Mouse (Mus musculus) heart, embryonic 15.5 days (tissue): ENCODE measurements around the gene Kirrel3. TPM values are rescaled to one million over a fixed set of nuclear protein-coding genes. Genes with fewer than 3 reads are reported as not detected.
A peak's percentile ranks its signal among the peaks of the same experiment; 100 is the strongest.

Source experiments
- ATAC-seq: fragments of 200-750 bp; cut with Nextera tagmentation; replicated peaks from 2 replicates; pipeline ENCODE4 v1.8.0; 2017; ENCODE audit warnings: low read depth, moderate TSS enrichment; ENCODE audit not compliant: insufficient number of reproducible peaks, insufficient read depth, low FRiP score
- H3K27ac ChIP-seq: fragments of 300-500 bp; sonication (generic); 2 replicates; pipeline ENCODE4 v1.5.1; 2015; ENCODE audit warnings: mild to moderate bottlenecking, inconsistent platforms
- H3K27me3 ChIP-seq: fragments of 300-500 bp; sonication (generic); 2 replicates; pipeline ENCODE4 v1.6.1; 2015; ENCODE audit warnings: inconsistent platforms
- H3K36me3 ChIP-seq: fragments of 300-500 bp; sonication (generic); 2 replicates; pipeline ENCODE4 v1.6.1; 2015; ENCODE audit warnings: mild to moderate bottlenecking, inconsistent platforms
- H3K4me1 ChIP-seq: fragments of 300-500 bp; sonication (generic); replicated peaks from 2 replicates; pipeline ENCODE4 v1.6.1; 2015; ENCODE audit warnings: inconsistent platforms
- H3K4me2 ChIP-seq: fragments of 300-500 bp; sonication (generic); 2 replicates; pipeline ENCODE4 v1.6.1; 2015; ENCODE audit warnings: inconsistent platforms, mild to moderate bottlenecking, moderate library complexity
- H3K4me3 ChIP-seq: fragments of 300-500 bp; sonication (generic); 2 replicates; pipeline ENCODE4 v1.5.1; 2015; ENCODE audit warnings: mild to moderate bottlenecking, inconsistent platforms
- H3K9ac ChIP-seq: fragments of 300-500 bp; sonication (generic); 2 replicates; pipeline ENCODE4 v1.6.1; 2015; ENCODE audit warnings: mild to moderate bottlenecking, inconsistent platforms
- H3K9me3 ChIP-seq: fragments of 300-500 bp; sonication (generic); replicated peaks from 2 replicates; pipeline ENCODE4 v1.6.1; 2016; ENCODE audit warnings: inconsistent platforms
- WGBS: fragments of 180-500 bp; shearing (Covaris S2); methylation state at CpG from one replicate; pipeline ENCODE4 v1.1.7; 2015; ENCODE audit warnings: mixed read lengths; 5-methylcytosine and 5-hydroxymethylcytosine counted together
- polyA plus RNA-seq: library from polyadenylated mRNA; unstranded; fragments of >200 nt; fragmentation: Nextera tagmentation; extraction: Ambion mirVana; gene quantifications from 2 replicates; pipeline ENCODE4 v1.2.1, GENCODE M21; 2015

The Kirrel3 gene
- polyA plus RNA-seq, 1 experiment from 2014 or later, result 1.2 TPM

- ATAC-seq, result no peak
- no peak overlapping the region for H3K9ac ChIP-seq
- WGBS, result 38% methylated on average over 5 of the region's 5 CpGs
Observed at GRCm38 (mm10) chr9:34476206-34476605, 9.5 kb upstream of the Kirrel3 start.

GRCm38 (mm10) chr9:34478494-34478893 is 7.2 kb upstream of the Kirrel3 start:
- no peak overlapping the region for H3K4me3 ChIP-seq
- 78% methylated on average over 2 of the region's 2 CpGs for WGBS

More at GRCm38 (mm10) chr9:34476206-34476605, 9.5 kb upstream of the Kirrel3 start:
- Histone ChIP-seq H3K4me3 (no peak overlapping the region), H3K27me3 (no peaks in the 10 kb centered on the region), H3K9me3 (no peaks in the 10 kb centered on the region), H3K36me3 (no peaks in the 10 kb centered on the region), H3K27ac (no peak overlapping the region), H3K4me2 (no peak overlapping the region), H3K4me1 (no peaks in the 10 kb centered on the region)

GRCm38 (mm10) chr9:34483236-34483635 is 2.5 kb upstream of the Kirrel3 start:
- Histone ChIP-seq H3K27ac (no peak overlapping the region), H3K4me2 (no peak overlapping the region), H3K36me3 (no peaks in the 10 kb centered on the region), H3K9ac (no peak overlapping the region), H3K27me3 (peaks cover 36% of the 10 kb centered on the region), H3K4me1 (peaks cover 15% of the 10 kb centered on the region), H3K4me3 (no peak overlapping the region), H3K9me3 (no peaks in the 10 kb centered on the region)
- no peak for ATAC-seq
- WGBS, result 55% methylated on average over 2 of the region's 2 CpGs

More at GRCm38 (mm10) chr9:34478494-34478893, 7.2 kb upstream of the Kirrel3 start:
- Histone ChIP-seq H3K4me2 (no peak overlapping the region), H3K9me3 (no peaks in the 10 kb centered on the region), H3K36me3 (no peaks in the 10 kb centered on the region), H3K27me3 (no peaks in the 10 kb centered on the region), H3K4me1 (no peaks in the 10 kb centered on the region), H3K9ac (no peak overlapping the region), H3K27ac (no peak overlapping the region)
- ATAC-seq, result no peak

- H3K27me3 ChIP-seq, result peaks cover 50% of the 10 kb centered on the region
- H3K27ac ChIP-seq, result no peak overlapping the region
- H3K4me3 ChIP-seq, result no peak overlapping the region
- peaks cover 24% of the 10 kb centered on the region for H3K4me1 ChIP-seq
- H3K4me2 ChIP-seq, result no peak overlapping the region
- H3K9ac ChIP-seq, result no peak overlapping the region
- no peak for ATAC-seq
- 55% methylated on average over 6 of the region's 6 CpGs for WGBS
- no peaks in the 10 kb centered on the region for H3K9me3 ChIP-seq
- no peaks in the 10 kb centered on the region for H3K36me3 ChIP-seq
Observed at GRCm38 (mm10) chr9:34484665-34485064, 1.0 kb upstream of the Kirrel3 start.

- under 1% methylated on average over 9 of the region's 9 CpGs for WGBS
- H3K27me3 ChIP-seq, result peaks cover 85% of the 10 kb centered on the region
- no peak overlapping the region for H3K27ac ChIP-seq
- H3K9me3 ChIP-seq, result no peaks in the 10 kb centered on the region
- peak overlapping the region; percentile 73 for H3K4me3 ChIP-seq
- H3K4me2 ChIP-seq, result peak overlapping the region; percentile 96
- H3K4me1 ChIP-seq, result peaks cover 24% of the 10 kb centered on the region
- ATAC-seq, result no peak
- no peaks in the 10 kb centered on the region for H3K36me3 ChIP-seq
- H3K9ac ChIP-seq, result peak overlapping the region; percentile 46; the same call in 1 of the 2 replicates
Observed at GRCm38 (mm10) chr9:34488267-34488666, 2.6 kb downstream of the Kirrel3 start.

- peak overlapping the region; percentile 73 for H3K4me3 ChIP-seq
Observed at GRCm38 (mm10) chr9:34488700-34489315, 3.1 kb downstream of the Kirrel3 start.

GRCm38 (mm10) chr9:34489316-34489710 is 3.6 kb downstream of the Kirrel3 start:
- Histone ChIP-seq H3K9me3 (no peaks in the 10 kb centered on the region), H3K4me3 (peak overlapping the region; percentile 73), H3K27ac (no peak overlapping the region), H3K36me3 (no peaks in the 10 kb centered on the region), H3K4me1 (peaks cover 24% of the 10 kb centered on the region), H3K9ac (peak overlapping the region; percentile 46), H3K4me2 (peak overlapping the region; percentile 96), H3K27me3 (peaks cover 92% of the 10 kb centered on the region)
- 2% methylated on average over 13 of the region's 13 CpGs for WGBS
- no peak for ATAC-seq

More at GRCm38 (mm10) chr9:34488700-34489315, 3.1 kb downstream of the Kirrel3 start:
- under 1% methylated on average over 46 of the region's 53 CpGs for WGBS
- ATAC-seq, result no peak
- Histone ChIP-seq H3K27me3 (peaks cover 89% of the 10 kb centered on the region), H3K9ac (peak overlapping the region; percentile 46), H3K4me1 (peaks cover 24% of the 10 kb centered on the region), H3K4me2 (peak overlapping the region; percentile 96), H3K9me3 (no peaks in the 10 kb centered on the region), H3K36me3 (no peaks in the 10 kb centered on the region), H3K27ac (no peak overlapping the region)

- WGBS, result 24% methylated on average over 5 of the region's 5 CpGs
- Histone ChIP-seq H3K36me3 (no peaks in the 10 kb centered on the region), H3K4me3 (peak overlapping the region; percentile 73), H3K4me1 (peaks cover 24% of the 10 kb centered on the region), H3K27me3 (peaks cover 94% of the 10 kb centered on the region), H3K9me3 (no peaks in the 10 kb centered on the region), H3K27ac (no peak overlapping the region), H3K9ac (no peak overlapping the region), H3K4me2 (peak overlapping the region; percentile 96)
- no peak for ATAC-seq
Observed at GRCm38 (mm10) chr9:34489760-34490159, 4.1 kb downstream of the Kirrel3 start.

GRCm38 (mm10) chr9:34492121-34492520 is 6.4 kb downstream of the Kirrel3 start:
- no peak overlapping the region for H3K9ac ChIP-seq
- no peak overlapping the region for H3K4me3 ChIP-seq
- WGBS, result 43% methylated on average over 3 of the region's 3 CpGs
- H3K9me3 ChIP-seq, result no peaks in the 10 kb centered on the region
- H3K27me3 ChIP-seq, result peaks cover 86% of the 10 kb centered on the region
- no peak overlapping the region for H3K4me2 ChIP-seq
- no peak for ATAC-seq
- H3K4me1 ChIP-seq, result peaks cover 11% of the 10 kb centered on the region; the same call in 1 of the 2 replicates
- H3K36me3 ChIP-seq, result no peaks in the 10 kb centered on the region
- no peak overlapping the region for H3K27ac ChIP-seq

GRCm38 (mm10) chr9:34493571-34493970 is 7.9 kb downstream of the Kirrel3 start:
- no peaks in the 10 kb centered on the region for H3K36me3 ChIP-seq
- no peak for ATAC-seq

GRCm38 (mm10) chr9:34498126-34498525 is 12.4 kb downstream of the Kirrel3 start:
- Histone ChIP-seq H3K4me1 (no peaks in the 10 kb centered on the region), H3K4me3 (no peak overlapping the region), H3K27me3 (peaks cover 38% of the 10 kb centered on the region), H3K4me2 (no peak overlapping the region), H3K27ac (no peak overlapping the region), H3K9me3 (no peaks in the 10 kb centered on the region), H3K36me3 (no peaks in the 10 kb centered on the region), H3K9ac (no peak overlapping the region)
- no peak for ATAC-seq
- WGBS, result 76% methylated on average over 2 of the region's 2 CpGs

More at GRCm38 (mm10) chr9:34493571-34493970, 7.9 kb downstream of the Kirrel3 start:
- H3K9ac ChIP-seq, result no peak overlapping the region
- WGBS, result 45% methylated on average over 2 of the region's 2 CpGs
- H3K27ac ChIP-seq, result no peak overlapping the region
- H3K4me3 ChIP-seq, result no peak overlapping the region
- peaks cover 83% of the 10 kb centered on the region for H3K27me3 ChIP-seq
- H3K4me2 ChIP-seq, result no peak overlapping the region
- no peaks in the 10 kb centered on the region for H3K9me3 ChIP-seq
- H3K4me1 ChIP-seq, result peaks cover 7% of the 10 kb centered on the region; the same call in 1 of the 2 replicates

- H3K36me3 ChIP-seq, result no peaks in the 10 kb centered on the region
- no peak overlapping the region for H3K4me2 ChIP-seq
- H3K4me3 ChIP-seq, result no peak overlapping the region
- H3K4me1 ChIP-seq, result no peaks in the 10 kb centered on the region
- 4% methylated on average over 5 of the region's 5 CpGs for WGBS
- no peak for ATAC-seq
- H3K9ac ChIP-seq, result no peak overlapping the region
- H3K27ac ChIP-seq, result no peak overlapping the region
- peaks cover 34% of the 10 kb centered on the region for H3K27me3 ChIP-seq
- no peaks in the 10 kb centered on the region for H3K9me3 ChIP-seq
Observed at GRCm38 (mm10) chr9:34498651-34499050, 13.0 kb downstream of the Kirrel3 start.
